Mouse (Mus musculus) monocyte, adult 2 months (primary cell): ENCODE data around the gene Prrg3.
"Not testable (repeated sequence)": the region's sequence is repeated elsewhere in the genome, so short reads cannot be mapped to it uniquely, and the experiment has no call there.

Source experiments
- DNase-seq, 2 experiments: peaks; one replicate each; pipeline ENCODE4 v3.0.0; 2022; ENCODE audit warnings: low spot score in 2 of 2, low read depth in 1 of 2

Gene Prrg3

GRCm38 (mm10) chrX:71962073-71963051, at the start of gene Prrg3:
TSS of gene Prrg3 (plus strand) at chrX:71962624.
- DNase-seq: no peak

- no peak for DNase-seq
These were observed 15.8 kb upstream of the Prrg3 start for GRCm38 (mm10) chrX:71946631-71947030.

GRCm38 (mm10) chrX:71958366-71958765, 4.1 kb upstream of the Prrg3 start:
- DNase-seq: no peak

GRCm38 (mm10) chrX:71963275-71963912, 970 bp downstream of the Prrg3 start:
- DNase-seq: no peak

- DNase-seq: no peak
These were observed 5.8 kb downstream of the Prrg3 start for GRCm38 (mm10) chrX:71968216-71968615.

GRCm38 (mm10) chrX:71968816-71969215, 6.4 kb downstream of the Prrg3 start:
- no peak for DNase-seq

GRCm38 (mm10) chrX:71971325-71971724, 8.9 kb downstream of the Prrg3 start:
- no peak for DNase-seq

GRCm38 (mm10) chrX:71972686-71973085, 10.3 kb downstream of the Prrg3 start, which contains the start of gene Fate1:
TSS of gene Fate1 (plus strand) at chrX:71972986.
- no peak for DNase-seq

- not testable (repeated sequence) for DNase-seq
These were observed 15.3 kb downstream of the Prrg3 start for GRCm38 (mm10) chrX:71977681-71978080.

GRCm38 (mm10) chrX:71980443-71980842, 18.0 kb downstream of the Prrg3 start:
- DNase-seq: no peak

GRCm38 (mm10) chrX:71981322-71981721, 18.9 kb downstream of the Prrg3 start:
- DNase-seq: no peak

GRCm38 (mm10) chrX:71983205-71983604, 20.8 kb downstream of the Prrg3 start:
- DNase-seq: no peak

- no peak for DNase-seq
These were observed 21.4 kb downstream of the Prrg3 start for GRCm38 (mm10) chrX:71983775-71984174.

GRCm38 (mm10) chrX:71991549-71991948, 29.1 kb downstream of the Prrg3 start, which contains the start of gene Cnga2:
TSS of gene Cnga2 (plus strand) at chrX:71991849.
- DNase-seq: no peak

- DNase-seq: no peak
These were observed 33.5 kb downstream of the Prrg3 start for GRCm38 (mm10) chrX:71995972-71996371.

- no peak for DNase-seq
These were observed 47.5 kb downstream of the Prrg3 start for GRCm38 (mm10) chrX:72009930-72010329.

GRCm38 (mm10) chrX:72012236-72012635, 49.8 kb downstream of the Prrg3 start:
- no peak for DNase-seq

GRCm38 (mm10) chrX:72012804-72013203, 50.4 kb downstream of the Prrg3 start:
- no peak for DNase-seq

GRCm38 (mm10) chrX:72022241-72022640, 59.8 kb downstream of the Prrg3 start:
- DNase-seq: no peak
